Mouse (Mus musculus): ENCODE results near the gene Abca3.

The Abca3 gene

GRCm38 (mm10) chr17:24388711-24389110, 37.0 kb downstream of the Abca3 start:
- no peak for DNase-seq

GRCm38 (mm10) chr17:24389865-24390264, 38.1 kb downstream of the Abca3 start:
- DNase-seq: peak; percentile 73 to 79

GRCm38 (mm10) chr17:24391149-24391548, 39.4 kb downstream of the Abca3 start:
- DNase-seq: peak; percentile 56 to 66

GRCm38 (mm10) chr17:24393527-24393926, 41.8 kb downstream of the Abca3 start:
- DNase-seq: no peak

GRCm38 (mm10) chr17:24394456-24394855, 42.7 kb downstream of the Abca3 start:
- peak in 1 of 2 experiments; percentile 37 for DNase-seq

- DNase-seq: no peak
These were observed 50.6 kb downstream of the Abca3 start for GRCm38 (mm10) chr17:24402371-24402770.

GRCm38 (mm10) chr17:24407116-24407803, 55.5 kb downstream of the Abca3 start:
- peak; percentile 58 to 70 for DNase-seq

- peak; percentile 36 to 38 for DNase-seq
These were observed 61.9 kb downstream of the Abca3 start for GRCm38 (mm10) chr17:24413557-24414211.

- DNase-seq: peak; percentile 98 to 99
These were observed 62.7 kb downstream of the Abca3 start, which contains the start of gene Rnps1 for GRCm38 (mm10) chr17:24414230-24414976. Gene Rnps1 (plus strand): TSS chr17:24414565.

GRCm38 (mm10) chr17:24415011-24415410, 63.3 kb downstream of the Abca3 start:
- no peak for DNase-seq

- no peak for DNase-seq
These were observed 64.4 kb downstream of the Abca3 start for GRCm38 (mm10) chr17:24416051-24416652.

- no peak for DNase-seq
These were observed 71.4 kb downstream of the Abca3 start for GRCm38 (mm10) chr17:24423114-24423513.

- no peak for DNase-seq
These were observed 72.7 kb downstream of the Abca3 start for GRCm38 (mm10) chr17:24424489-24424888.

GRCm38 (mm10) chr17:24425326-24425725, 73.6 kb downstream of the Abca3 start:
- peak in 1 of 2 experiments; percentile 43 for DNase-seq

- peak in 1 of 2 experiments; percentile 39 for DNase-seq
These were observed 74.2 kb downstream of the Abca3 start for GRCm38 (mm10) chr17:24425905-24426304.

- DNase-seq: peak; percentile 96 to 99
These were observed 74.9 kb downstream of the Abca3 start, which contains the start of gene Eci1 for GRCm38 (mm10) chr17:24426471-24427169. Gene Eci1 (plus strand): TSS chr17:24426641.

GRCm38 (mm10) chr17:24427170-24427557, 75.4 kb downstream of the Abca3 start:
- peak in 1 of 2 experiments; percentile 24 for DNase-seq

- DNase-seq: no peak
These were observed 77.6 kb downstream of the Abca3 start for GRCm38 (mm10) chr17:24429201-24429983.

GRCm38 (mm10) chr17:24437016-24437415, 85.3 kb downstream of the Abca3 start:
- peak; percentile 57 to 73 for DNase-seq

- no peak for DNase-seq
These were observed 88.6 kb downstream of the Abca3 start for GRCm38 (mm10) chr17:24440377-24440776.

GRCm38 (mm10) chr17:24441148-24441547, 89.4 kb downstream of the Abca3 start:
- peak; percentile 47 to 52 for DNase-seq

Data from cerebellum, postnatal 10 days (tissue).